25 mouse cellular contexts compared by ENCODE assay signal in genomic region chr19:11343147-11343546, GRCm38 (mm10). TPM values are rescaled to one million over a fixed set of nuclear protein-coding genes. Genes with fewer than 3 reads are reported as not detected.
"Had no signal": no experiment of that assay in that cellular context is flagged by ENCODE, and none has a peak within 500 bp of the region (broad histone marks: within the 10 kb centered on the region; RNA-seq: fewer than 3 reads in every experiment).

No protein-coding gene starts in this region.

- H3K36me3 ChIP-seq: liver, embryonic 13.5 days; liver, embryonic 15.5 days; lung, embryonic 15.5 days; midbrain, embryonic 10.5 days; midbrain, embryonic 12.5 days; neural tube, embryonic 13.5 days; neural tube, embryonic 15.5 days; stomach, embryonic 15.5 days had no signal

- H3K4me3 ChIP-seq: liver, embryonic 13.5 days; liver, embryonic 15.5 days; lung, embryonic 15.5 days; midbrain, embryonic 10.5 days; midbrain, embryonic 12.5 days; myocyte; neural tube, embryonic 13.5 days; neural tube, embryonic 15.5 days; stomach, embryonic 15.5 days had no signal

- H3K27ac ChIP-seq: liver, embryonic 13.5 days; liver, embryonic 15.5 days; lung, embryonic 15.5 days; midbrain, embryonic 10.5 days; midbrain, embryonic 12.5 days; neural tube, embryonic 13.5 days; neural tube, embryonic 15.5 days; stomach, embryonic 15.5 days; stomach, postnatal 0 days had no signal

- ATAC-seq: liver, postnatal 0 days; lung, postnatal 0 days had no signal

- H3K9me3 ChIP-seq: liver, embryonic 13.5 days; liver, embryonic 15.5 days; lung, embryonic 15.5 days; midbrain, embryonic 10.5 days; midbrain, embryonic 12.5 days; neural tube, embryonic 13.5 days; neural tube, embryonic 15.5 days; stomach, embryonic 15.5 days had no signal

- DNase-seq: liver, embryonic 13.5 days; liver, postnatal 0 days; lung, adult 2 months; lung, postnatal 14 days; lung, postnatal 36 days; midbrain, embryonic 14.5 days; right cerebral cortex, postnatal 14 days; thymus, adult 2 months; thymus, postnatal 25 days; thymus, postnatal 4 days had no signal

- H3K9ac ChIP-seq: liver, embryonic 13.5 days; liver, embryonic 15.5 days; liver, postnatal 0 days; lung, embryonic 15.5 days; midbrain, embryonic 12.5 days; neural tube, embryonic 13.5 days; neural tube, embryonic 15.5 days; stomach, embryonic 15.5 days had no signal

- H3K4me2 ChIP-seq: liver, embryonic 13.5 days; liver, embryonic 15.5 days; lung, embryonic 15.5 days; midbrain, embryonic 12.5 days; neural tube, embryonic 13.5 days; neural tube, embryonic 15.5 days; stomach, embryonic 15.5 days had no signal

- H3K27me3 ChIP-seq: liver, embryonic 13.5 days; liver, embryonic 15.5 days; lung, embryonic 15.5 days; midbrain, embryonic 12.5 days; neural tube, embryonic 13.5 days; neural tube, embryonic 15.5 days; stomach, embryonic 15.5 days had no signal

- H3K4me1 ChIP-seq: liver, embryonic 13.5 days; liver, embryonic 15.5 days; lung, embryonic 15.5 days; midbrain, embryonic 10.5 days; midbrain, embryonic 12.5 days; neural tube, embryonic 13.5 days; neural tube, embryonic 15.5 days; stomach, embryonic 15.5 days had no signal

RNA-seq across cellular contexts. Expression of gene Ms4a7, which starts 7.2 kb away (rescaled TPM):
- total RNA-seq: megakaryocyte-erythroid progenitor cell, adult 5-6 weeks had no signal
- polyA plus RNA-seq: myocyte had no signal

RNA-seq across cellular contexts. Expression of gene Ms4a14, which starts 28.9 kb away (rescaled TPM):
- total RNA-seq: megakaryocyte-erythroid progenitor cell, adult 5-6 weeks had no signal
- polyA plus RNA-seq: liver, embryonic 15.5 days; midbrain, embryonic 10.5 days; midbrain, embryonic 14.5 days; myocyte; neural tube, embryonic 11.5 days had no signal

RNA-seq across cellular contexts. Expression of gene Ms4a4a, which starts 32.2 kb away (rescaled TPM):
- total RNA-seq: megakaryocyte-erythroid progenitor cell, adult 5-6 weeks had no signal
- polyA plus RNA-seq: myocyte had no signal

RNA-seq across cellular contexts. Expression of gene Ms4a5, which starts 59.5 kb away (rescaled TPM):
- total RNA-seq: megakaryocyte-erythroid progenitor cell, adult 5-6 weeks; midbrain, postnatal 0 days had no signal
- polyA plus RNA-seq: liver, embryonic 13.5 days; liver, embryonic 15.5 days; liver, postnatal 0 days; lung, adult 2 months; lung, embryonic 15.5 days; lung, postnatal 0 days; midbrain, embryonic 10.5 days; midbrain, embryonic 12.5 days; midbrain, embryonic 14.5 days; midbrain, postnatal 0 days; myocyte; neural tube, embryonic 11.5 days; neural tube, embryonic 13.5 days; neural tube, embryonic 15.5 days; spleen, adult 2 months; stomach, embryonic 15.5 days; stomach, postnatal 0 days; thymus, adult 2 months; urinary bladder, adult 2 months had no signal
